Mouse (Mus musculus): Measurements from ENCODE around the gene Exoc7. TPM values are rescaled to one million over a fixed set of nuclear protein-coding genes. Genes with fewer than 3 reads are reported as not detected.
"Not testable (repeated sequence)": the region's sequence is repeated elsewhere in the genome, so short reads cannot be mapped to it uniquely, and the experiment has no call there.

The Exoc7 gene
- polyA plus RNA-seq, 1 experiment = 24.1 TPM

DNA sequence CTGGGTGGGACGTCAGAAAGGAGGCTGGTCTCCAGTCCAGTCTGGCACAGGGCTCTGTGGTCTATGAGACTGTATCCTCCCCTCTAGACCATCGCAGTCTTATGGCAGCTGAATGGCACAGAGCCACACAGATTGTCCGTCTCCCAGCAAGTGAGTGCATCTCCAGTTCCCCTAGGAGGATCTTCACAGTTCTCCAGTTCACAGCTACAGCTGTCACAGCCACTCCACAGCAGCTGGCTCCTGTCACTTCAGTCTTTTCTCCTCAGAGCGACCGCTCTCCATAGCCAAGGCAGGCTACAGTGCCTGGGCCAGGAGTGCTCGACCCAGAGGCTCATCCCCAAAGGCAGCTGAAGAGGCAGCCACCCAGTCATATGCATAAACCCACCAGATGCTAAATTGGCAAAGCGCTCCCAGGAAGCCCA lies 21.3 kb downstream of the Exoc7 start:
- no peak overlapping the region for H3K4me3 ChIP-seq (ENCODE audit: low read depth, low read length)
- TF ChIP-seq CTCF (IDR thresholded peaks at IDR 0.05; ENCODE audit: extremely low read depth, insufficient read length, insufficient replicate concordance, low read depth, low read length) = no peak
- no peak for TF ChIP-seq POLR2A (IDR thresholded peaks at IDR 0.05; ENCODE audit: low read depth, low read length)
- no peak overlapping the region for H3K27ac ChIP-seq (ENCODE audit: insufficient read depth, low read depth, low read length)
- peaks cover 17% of the 10 kb centered on the region for H3K36me3 ChIP-seq (ENCODE audit: control insufficient read depth, insufficient read depth, low read length)
- H3K27me3 ChIP-seq (ENCODE audit: control insufficient read depth, insufficient read depth, low read length) = peaks cover 38% of the 10 kb centered on the region
- 66% methylated on average over 7 of the region's 7 CpGs for WGBS
- H3K4me1 ChIP-seq (ENCODE audit: control insufficient read depth, insufficient read depth, insufficient read length, low read length) = peaks cover 13% of the 10 kb centered on the region

DNA sequence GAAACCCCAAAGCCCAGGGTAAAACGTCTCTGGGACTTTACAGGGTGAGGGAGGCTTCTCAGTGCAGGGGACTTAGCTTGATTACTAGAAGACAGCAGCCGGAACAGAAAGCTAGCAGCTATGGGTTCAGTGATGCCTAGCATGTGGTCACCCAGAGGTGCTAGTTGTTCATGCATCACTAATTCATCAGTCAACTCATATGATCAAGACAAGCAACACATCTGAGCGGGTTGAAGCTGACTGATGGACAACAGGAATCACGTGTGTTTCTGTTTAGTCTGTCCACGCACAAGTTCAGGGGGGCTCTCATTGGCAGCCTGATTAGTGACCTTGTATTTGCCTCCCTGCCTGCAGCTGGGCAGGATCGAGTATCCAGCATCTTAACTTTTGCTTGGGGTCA lies 23.1 kb downstream of the Exoc7 start:
- 41% methylated on average over 6 of the region's 6 CpGs for WGBS
- Histone ChIP-seq H3K27ac (ENCODE audit: insufficient read depth, low read depth, low read length) (no peak overlapping the region), H3K36me3 (ENCODE audit: control insufficient read depth, insufficient read depth, low read length) (peaks cover 10% of the 10 kb centered on the region), H3K27me3 (ENCODE audit: control insufficient read depth, insufficient read depth, low read length) (peaks cover 41% of the 10 kb centered on the region), H3K4me3 (ENCODE audit: low read depth, low read length) (no peak overlapping the region), H3K4me1 (ENCODE audit: control insufficient read depth, insufficient read depth, insufficient read length, low read length) (peaks cover 13% of the 10 kb centered on the region)
- TF ChIP-seq CTCF (IDR thresholded peaks at IDR 0.05; ENCODE audit: extremely low read depth, insufficient read length, insufficient replicate concordance, low read depth, low read length) (no peak), POLR2A (IDR thresholded peaks at IDR 0.05; ENCODE audit: low read depth, low read length) (no peak)

DNA sequence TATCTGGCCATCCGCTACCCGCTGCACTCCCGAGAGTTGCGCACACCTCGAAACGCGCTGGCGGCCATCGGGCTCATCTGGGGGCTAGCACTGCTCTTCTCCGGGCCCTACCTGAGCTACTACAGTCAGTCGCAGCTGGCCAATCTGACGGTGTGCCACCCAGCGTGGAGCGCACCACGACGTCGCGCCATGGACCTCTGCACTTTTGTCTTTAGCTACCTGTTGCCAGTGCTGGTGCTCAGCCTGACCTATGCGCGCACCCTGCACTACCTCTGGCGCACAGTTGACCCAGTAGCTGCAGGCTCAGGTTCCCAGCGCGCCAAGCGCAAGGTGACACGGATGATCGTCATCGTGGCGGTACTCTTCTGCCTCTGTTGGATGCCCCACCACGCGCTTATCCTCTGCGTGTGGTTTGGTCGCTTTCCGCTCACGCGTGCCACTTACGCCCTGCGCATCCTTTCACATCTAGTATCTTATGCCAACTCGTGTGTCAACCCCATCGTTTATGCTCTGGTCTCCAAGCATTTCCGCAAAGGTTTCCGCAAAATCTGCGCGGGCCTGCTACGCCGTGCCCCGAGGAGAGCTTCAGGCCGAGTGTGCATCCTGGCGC lies 24.0 kb downstream of the Exoc7 start:
- H3K4me3 ChIP-seq (ENCODE audit: low read depth, low read length) = no peak overlapping the region

DNA sequence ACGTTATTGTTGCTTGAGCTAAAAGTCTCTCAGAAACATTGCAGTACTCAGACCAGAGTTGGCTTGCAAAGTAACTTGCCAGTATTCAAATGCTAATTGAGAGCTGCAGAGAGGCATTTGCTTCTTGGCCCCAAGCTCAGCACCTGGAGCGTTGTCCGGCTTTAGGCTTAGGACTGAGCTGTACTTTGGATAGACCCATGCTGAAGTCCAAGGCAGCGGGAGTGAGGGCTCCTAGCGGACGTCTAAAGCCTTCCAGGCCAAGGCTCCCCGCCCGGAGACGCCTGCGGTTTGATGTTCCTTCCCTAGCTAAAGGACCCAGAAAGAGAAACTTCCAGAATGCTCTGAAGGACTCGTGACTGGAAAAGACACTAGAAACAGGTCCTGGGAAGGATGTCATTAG lies 24.9 kb downstream of the Exoc7 start:
- Histone ChIP-seq H3K36me3 (ENCODE audit: control insufficient read depth, insufficient read depth, low read length) (no peaks in the 10 kb centered on the region), H3K27ac (ENCODE audit: insufficient read depth, low read depth, low read length) (no peak overlapping the region), H3K4me1 (ENCODE audit: control insufficient read depth, insufficient read depth, insufficient read length, low read length) (peaks cover 13% of the 10 kb centered on the region), H3K4me3 (ENCODE audit: low read depth, low read length) (no peak overlapping the region), H3K27me3 (ENCODE audit: control insufficient read depth, insufficient read depth, low read length) (peaks cover 41% of the 10 kb centered on the region)
- no peak for TF ChIP-seq POLR2A (IDR thresholded peaks at IDR 0.05; ENCODE audit: low read depth, low read length)
- no peak for TF ChIP-seq CTCF (IDR thresholded peaks at IDR 0.05; ENCODE audit: extremely low read depth, insufficient read length, insufficient replicate concordance, low read depth, low read length)
- WGBS = 6% methylated on average over 11 of the region's 11 CpGs

More for the DNA sequence above, 24.0 kb downstream of the Exoc7 start:
- TF ChIP-seq POLR2A (IDR thresholded peaks at IDR 0.05; ENCODE audit: low read depth, low read length) = no peak
- TF ChIP-seq CTCF (IDR thresholded peaks at IDR 0.05; ENCODE audit: extremely low read depth, insufficient read length, insufficient replicate concordance, low read depth, low read length) = no peak
- peaks cover 1% of the 10 kb centered on the region; the same call in 1 of the 2 replicates for H3K36me3 ChIP-seq (ENCODE audit: control insufficient read depth, insufficient read depth, low read length)
- peaks cover 13% of the 10 kb centered on the region for H3K4me1 ChIP-seq (ENCODE audit: control insufficient read depth, insufficient read depth, insufficient read length, low read length)
- no peak overlapping the region for H3K27ac ChIP-seq (ENCODE audit: insufficient read depth, low read depth, low read length)
- 10% methylated on average over 48 of the region's 48 CpGs for WGBS
- peaks cover 41% of the 10 kb centered on the region for H3K27me3 ChIP-seq (ENCODE audit: control insufficient read depth, insufficient read depth, low read length)

DNA sequence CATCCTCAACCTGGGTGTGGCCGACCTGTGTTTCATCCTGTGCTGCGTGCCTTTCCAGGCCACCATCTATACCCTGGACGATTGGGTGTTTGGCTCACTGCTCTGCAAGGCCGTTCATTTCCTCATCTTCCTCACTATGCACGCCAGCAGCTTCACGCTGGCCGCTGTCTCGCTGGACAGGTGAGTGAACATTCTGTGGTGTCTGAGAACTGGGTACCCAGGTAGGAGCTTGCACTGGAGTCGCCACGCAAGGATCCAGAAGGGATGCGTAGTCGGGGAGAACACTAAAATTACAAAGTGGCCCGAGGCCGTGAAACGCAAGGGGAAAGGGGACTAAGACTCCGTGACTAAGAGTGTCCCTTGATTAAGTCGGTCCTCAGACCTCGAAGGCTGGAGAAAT lies 25.4 kb downstream of the Exoc7 start:
- Histone ChIP-seq H3K4me1 (ENCODE audit: control insufficient read depth, insufficient read depth, insufficient read length, low read length) (peaks cover 13% of the 10 kb centered on the region), H3K36me3 (ENCODE audit: control insufficient read depth, insufficient read depth, low read length) (no peaks in the 10 kb centered on the region), H3K27ac (ENCODE audit: insufficient read depth, low read depth, low read length) (no peak overlapping the region), H3K4me3 (ENCODE audit: low read depth, low read length) (peak overlapping the region; percentile 43), H3K27me3 (ENCODE audit: control insufficient read depth, insufficient read depth, low read length) (peaks cover 41% of the 10 kb centered on the region)
- 4% methylated on average over 18 of the region's 18 CpGs for WGBS
- TF ChIP-seq CTCF (IDR thresholded peaks at IDR 0.05; ENCODE audit: extremely low read depth, insufficient read length, insufficient replicate concordance, low read depth, low read length) = no peak; the same call in 1 of the 2 replicates
- no peak for TF ChIP-seq POLR2A (IDR thresholded peaks at IDR 0.05; ENCODE audit: low read depth, low read length)

DNA sequence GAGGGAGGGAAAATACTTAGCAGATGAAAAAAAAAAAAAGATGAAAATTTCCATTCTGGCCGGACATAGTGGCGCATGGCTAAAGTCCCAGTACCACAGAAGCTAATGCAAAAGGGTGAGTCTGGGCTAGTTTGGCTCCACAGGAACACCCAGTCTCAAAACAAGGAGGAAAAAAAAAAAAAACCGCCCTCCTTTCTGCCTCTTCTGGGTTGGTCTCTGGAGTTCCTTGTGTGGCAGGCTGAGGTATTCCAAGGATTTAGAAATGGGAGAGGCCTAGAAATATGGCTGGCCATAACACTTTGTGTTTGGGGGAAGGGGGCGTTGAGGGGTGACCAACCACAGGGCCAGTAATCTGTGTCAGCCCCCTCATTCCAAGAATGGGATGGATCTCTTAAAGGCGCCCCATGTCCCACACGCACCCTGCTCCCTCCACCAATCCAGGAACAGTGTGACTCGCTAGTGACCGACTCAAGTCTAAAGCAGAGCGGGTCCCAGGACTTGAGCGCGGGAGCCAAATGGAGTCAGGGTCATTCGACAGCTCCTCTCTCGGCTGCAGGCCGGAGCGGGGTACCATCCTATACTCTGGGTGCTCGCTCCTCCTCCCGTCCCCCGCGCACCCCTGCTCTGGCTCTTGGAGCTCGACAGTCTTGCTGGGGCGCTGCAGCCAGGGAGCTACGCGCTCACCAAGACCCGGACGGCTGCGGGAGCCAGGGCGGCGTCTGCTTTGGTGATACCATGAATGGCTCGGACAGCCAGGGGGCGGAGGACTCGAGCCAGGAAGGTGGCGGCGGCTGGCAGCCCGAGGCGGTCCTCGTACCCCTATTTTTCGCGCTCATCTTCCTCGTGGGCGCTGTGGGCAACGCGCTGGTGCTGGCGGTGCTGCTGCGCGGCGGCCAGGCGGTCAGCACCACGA lies 26.0 kb downstream of the Exoc7 start, which contains the start of gene Galr2:
Gene Galr2, plus strand, starts transcription at position 189 of the 913 bp plus-strand sequence.
- TF ChIP-seq POLR2A (IDR thresholded peaks at IDR 0.05; ENCODE audit: low read depth, low read length) (no peak), CTCF (IDR thresholded peaks at IDR 0.05; ENCODE audit: extremely low read depth, insufficient read length, insufficient replicate concordance, low read depth, low read length) (no peak)
- peak within 1 kb of the TSS; percentile 43 for H3K4me3 ChIP-seq (ENCODE audit: low read depth, low read length)
- 9% methylated on average over 48 of the region's 48 CpGs for WGBS
- H3K36me3 ChIP-seq (ENCODE audit: control insufficient read depth, insufficient read depth, low read length) = no peaks in the 10 kb centered on the region
- H3K4me1 ChIP-seq (ENCODE audit: control insufficient read depth, insufficient read depth, insufficient read length, low read length) = peaks cover 13% of the 10 kb centered on the region
- H3K27me3 ChIP-seq (ENCODE audit: control insufficient read depth, insufficient read depth, low read length) = peaks cover 41% of the 10 kb centered on the region
- no peak within 1 kb of the TSS for H3K27ac ChIP-seq (ENCODE audit: insufficient read depth, low read depth, low read length)

DNA sequence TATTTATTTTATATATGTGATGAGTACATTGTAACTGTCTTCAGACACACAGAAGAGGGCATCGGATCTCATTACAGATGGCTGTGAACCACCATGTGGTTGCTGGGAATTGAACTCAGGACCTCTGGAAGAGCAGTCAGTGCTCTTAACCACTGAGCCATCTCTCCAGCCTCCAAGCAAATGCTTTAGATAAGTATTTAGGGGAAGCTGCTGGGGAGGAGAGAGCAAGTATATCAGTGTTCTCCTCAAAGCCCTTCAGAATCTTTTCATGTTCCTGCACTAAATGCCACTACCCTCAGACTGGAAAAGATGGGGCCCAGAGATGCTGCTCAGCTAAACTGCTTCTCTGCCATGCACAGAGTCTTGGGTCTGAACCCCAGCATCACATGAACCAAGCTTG lies 29.8 kb downstream of the Exoc7 start:
- WGBS = 95% methylated on average over 1 of the region's 1 CpGs
- H3K36me3 ChIP-seq (ENCODE audit: control insufficient read depth, insufficient read depth, low read length); H3K27ac ChIP-seq (ENCODE audit: insufficient read depth, low read depth, low read length); H3K4me3 ChIP-seq (ENCODE audit: low read depth, low read length): not testable (repeated sequence)
- Histone ChIP-seq H3K27me3 (ENCODE audit: control insufficient read depth, insufficient read depth, low read length) (peaks cover 17% of the 10 kb centered on the region), H3K4me1 (ENCODE audit: control insufficient read depth, insufficient read depth, insufficient read length, low read length) (peaks cover 10% of the 10 kb centered on the region)
